Mouse (Mus musculus) T-helper 2 cell (primary cell): ENCODE data around the gene Olfr1175-ps.

Source experiments
- in situ Hi-C: fragments of 300-600 bp; cut with MboI, MseI; formaldehyde crosslinking; loops from one replicate; pipeline ENCODE4 v1.15.1; 2025; ENCODE audit warnings: high pct_unique_total_duplicates

Olfr1175-ps gene

GRCm38 (mm10) chr2:88327115-88327514 is at the start of gene Olfr1175-ps:
Olfr1175-ps (minus strand) TSS chr2:88327215.
- in situ Hi-C loops, result no loop called here

DNA sequence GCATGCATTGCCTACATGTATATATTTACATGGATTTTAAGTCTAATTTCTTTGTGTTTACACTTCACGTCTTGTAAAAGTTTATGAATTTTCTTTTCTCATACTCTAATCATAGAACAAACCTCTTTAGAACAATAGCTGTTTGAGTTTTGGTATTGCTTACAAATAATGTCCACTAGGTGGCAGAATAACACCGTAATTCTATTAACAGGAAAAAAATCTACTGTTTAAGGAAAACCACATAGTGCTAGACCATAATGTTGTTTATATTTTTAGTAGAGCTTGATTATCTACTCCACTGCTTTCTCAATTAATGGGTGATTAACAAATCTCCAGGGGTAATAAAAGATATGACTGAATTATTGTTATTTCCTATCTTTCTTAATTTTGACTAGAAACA is 29.3 kb upstream of the Olfr1175-ps start:
- in situ Hi-C loops, result loop anchor here (10.0 kb wide), 1 partner anchor 1838 kb away; no protein-coding TSS in a partner anchor

GRCm38 (mm10) chr2:88346392-88346791 is 19.4 kb upstream of the Olfr1175-ps start, which contains the start of gene Olfr1177-ps:
Olfr1177-ps (minus strand) TSS chr2:88346492.
- in situ Hi-C loops, result no loop called here

DNA sequence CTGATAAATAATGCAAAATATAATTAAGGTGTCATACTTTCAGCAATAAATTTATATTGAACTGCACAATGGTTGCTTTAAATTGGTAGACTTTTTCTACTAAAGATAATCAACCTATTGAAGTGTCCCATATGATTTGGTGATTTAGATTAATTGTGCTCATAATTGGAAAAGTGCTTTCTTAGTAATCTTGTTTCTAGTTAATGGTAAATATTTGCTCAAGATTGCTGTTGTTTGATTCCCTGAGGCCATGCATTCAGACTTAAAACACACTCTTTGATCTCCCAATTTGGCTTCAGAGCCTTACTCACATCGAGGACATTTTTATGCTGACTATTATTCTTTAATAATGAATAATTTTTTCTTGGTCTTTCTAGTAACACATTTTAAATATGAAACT is 9.4 kb upstream of the Olfr1175-ps start, which contains the start of gene Olfr1176:
Olfr1176 (plus strand) TSS at position 301 of the 400 bp plus-strand sequence.
- in situ Hi-C loops, result no loop called here

DNA sequence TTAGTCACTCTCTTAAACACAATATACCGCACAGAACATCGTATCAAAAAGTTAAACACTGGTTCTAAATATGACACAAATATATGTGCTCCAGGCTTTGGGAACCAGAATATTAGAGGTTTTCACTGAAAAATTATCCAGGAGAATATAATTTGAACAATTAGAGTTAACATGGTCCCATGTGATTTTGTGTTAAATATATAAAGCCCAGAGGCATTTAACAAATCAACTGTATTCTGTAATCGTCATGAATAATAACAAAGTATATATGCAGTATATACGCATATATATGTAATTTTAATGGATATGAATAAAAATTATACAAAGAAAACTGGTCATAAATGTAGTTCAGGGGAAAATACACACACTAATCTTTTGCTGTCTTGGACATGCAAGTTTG is 12.0 kb downstream of the Olfr1175-ps start, which contains the start of gene Olfr1174-ps:
Olfr1174-ps (minus strand) TSS at position 101 of the 400 bp plus-strand sequence.
- in situ Hi-C loops, result no loop called here

- in situ Hi-C loops, result no loop called here
These were observed 47.2 kb downstream of the Olfr1175-ps start, which contains the start of gene Olfr1173 for GRCm38 (mm10) chr2:88279775-88280174. Olfr1173 (minus strand) TSS chr2:88279875.
